Mouse (Mus musculus) WW6 (cell line): ENCODE measurements around the gene Tbc1d10a.

Experiments
- DNase-seq: peaks from one replicate; pipeline ENCODE4 v3.0.0-alpha.2; 2013; ENCODE audit warnings: low read depth, low spot score

Tbc1d10a gene

GRCm38 (mm10) chr11:4215061-4215460 is 28.5 kb downstream of the Tbc1d10a start:
- DNase-seq, result no peak

DNA sequence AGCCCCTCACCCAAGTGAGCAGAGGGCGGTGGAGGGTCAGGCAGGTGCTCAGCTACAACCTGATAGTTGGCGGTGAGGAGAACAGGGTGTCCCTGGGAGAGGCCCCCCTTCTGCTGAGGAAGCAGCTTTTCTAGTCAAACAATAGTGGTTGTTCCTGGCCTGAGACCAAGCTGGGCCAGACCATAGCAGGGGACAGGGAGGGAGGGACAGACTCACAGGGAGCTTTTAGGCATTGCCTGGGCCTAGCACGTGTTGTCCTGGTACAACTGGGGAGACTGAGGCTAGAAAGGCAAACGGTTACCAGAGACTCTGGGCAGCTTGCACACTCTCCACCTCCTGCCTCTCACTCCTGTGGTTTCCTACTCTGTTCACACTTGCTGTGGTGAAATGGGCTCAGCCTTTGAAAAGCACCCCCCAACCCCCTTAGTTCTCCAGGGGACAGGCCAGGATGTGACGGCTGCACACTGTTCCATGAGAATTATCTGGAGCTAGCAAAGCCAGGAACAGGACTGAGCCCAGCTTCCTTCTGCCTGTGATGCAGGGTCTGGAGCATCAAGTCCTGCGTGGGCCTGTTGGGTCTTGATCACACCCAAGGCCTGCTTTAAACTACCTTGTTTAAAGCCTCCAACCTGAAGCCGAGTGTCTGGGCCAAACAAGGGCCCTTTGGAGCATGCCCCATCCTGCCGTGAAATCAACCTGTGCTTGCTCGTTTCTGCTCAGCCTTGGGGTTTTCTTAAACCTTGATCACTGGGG is 29.8 kb downstream of the Tbc1d10a start:
- DNase-seq, result no peak

- peak; percentile 97 for DNase-seq
Observed at GRCm38 (mm10) chr11:4217914-4218629, 31.5 kb downstream of the Tbc1d10a start, which contains the start of gene Castor1. Gene Castor1, plus strand, starts transcription at chr11:4218225.

DNA sequence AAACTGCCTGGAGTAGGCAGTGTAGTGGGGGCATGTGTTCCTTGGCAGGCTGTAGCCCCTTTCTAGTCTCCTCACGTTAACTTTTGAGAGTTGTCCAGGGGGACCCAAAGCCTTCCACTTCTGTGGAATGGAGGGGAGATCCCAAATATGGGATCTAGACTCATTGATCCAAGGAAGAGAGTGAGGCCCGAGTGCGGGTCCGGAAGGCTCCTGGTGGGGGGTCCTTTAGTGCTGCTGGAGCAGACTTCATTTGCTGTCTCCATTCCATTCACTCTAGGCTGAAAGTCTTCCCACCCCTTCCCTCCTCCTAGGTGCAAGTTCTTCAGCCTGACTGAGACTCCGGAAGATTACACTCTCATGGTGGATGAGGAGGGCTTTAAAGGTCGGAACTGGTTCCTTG is 32.0 kb downstream of the Tbc1d10a start:
- no peak for DNase-seq

- no peak for DNase-seq
Observed at GRCm38 (mm10) chr11:4219317-4219751, 32.7 kb downstream of the Tbc1d10a start.

DNA sequence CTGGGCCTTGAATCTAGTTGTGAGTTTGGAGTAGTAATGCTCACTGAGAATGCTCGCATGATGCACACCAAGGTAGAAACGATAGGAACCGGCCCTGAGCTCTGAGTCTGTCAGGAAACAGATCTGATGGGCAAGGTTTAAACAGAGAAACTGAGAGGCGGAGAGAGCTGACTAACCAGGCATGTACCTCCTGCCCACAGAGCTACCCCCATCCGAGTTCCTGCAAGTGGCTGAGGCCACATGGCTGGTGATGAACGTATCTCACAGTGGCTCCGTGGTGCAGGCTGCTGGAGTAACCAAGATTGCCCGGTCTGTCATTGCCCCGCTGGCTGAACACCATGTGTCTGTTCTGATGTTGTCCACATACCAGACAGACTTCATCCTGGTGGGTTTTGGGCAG is 33.3 kb downstream of the Tbc1d10a start:
- no peak for DNase-seq

- DNase-seq, result peak; percentile 66
Observed at GRCm38 (mm10) chr11:4220443-4221400, 34.1 kb downstream of the Tbc1d10a start.

GRCm38 (mm10) chr11:4222046-4222950 is 35.7 kb downstream of the Tbc1d10a start:
- DNase-seq, result no peak

- DNase-seq, result no peak
Observed at GRCm38 (mm10) chr11:4223393-4224188, 37.0 kb downstream of the Tbc1d10a start.

- no peak for DNase-seq
Observed at GRCm38 (mm10) chr11:4224223-4224622, 37.6 kb downstream of the Tbc1d10a start.

- no peak for DNase-seq
Observed at GRCm38 (mm10) chr11:4226569-4227325, 40.2 kb downstream of the Tbc1d10a start.

DNA sequence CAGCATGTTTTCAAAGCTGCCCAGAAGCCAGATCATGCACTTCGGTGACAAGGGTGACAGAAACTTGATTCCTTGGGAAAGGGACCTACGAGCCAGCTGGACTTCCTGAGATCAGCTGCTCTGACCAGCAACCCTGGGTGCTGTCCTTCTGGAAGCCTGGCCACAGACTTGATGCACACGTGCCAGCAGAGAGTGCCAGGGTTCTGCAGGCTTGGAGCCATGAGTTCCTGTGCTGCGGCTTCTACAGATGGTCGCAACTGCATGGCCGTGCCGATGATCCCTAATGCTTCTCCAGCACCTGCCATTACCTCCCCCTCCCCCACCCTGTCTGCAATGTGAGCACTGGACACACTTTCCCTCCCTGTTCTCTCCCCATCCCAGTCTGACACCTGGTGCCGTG is 41.9 kb downstream of the Tbc1d10a start:
- no peak for DNase-seq

- DNase-seq, result no peak
Observed at GRCm38 (mm10) chr11:4229841-4230240, 43.3 kb downstream of the Tbc1d10a start.

DNA sequence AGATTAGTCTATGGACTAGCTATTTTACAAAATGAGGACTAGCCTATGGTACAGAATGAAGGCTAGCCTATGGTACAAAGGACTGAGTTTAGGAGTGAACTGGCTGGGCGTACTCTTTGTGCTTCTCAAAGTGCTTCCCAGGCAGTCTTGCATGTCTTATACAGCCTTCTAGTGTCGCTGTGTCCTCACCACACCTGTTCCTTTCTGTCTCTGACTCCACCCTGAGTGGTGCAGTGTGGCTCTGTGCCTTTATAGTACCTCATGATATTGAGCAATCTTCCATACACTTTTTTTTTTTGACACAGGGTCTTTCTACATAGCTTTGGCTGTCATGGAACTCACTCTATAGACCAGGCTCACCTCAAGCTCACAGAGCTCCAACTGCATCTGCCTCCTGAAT is 44.8 kb downstream of the Tbc1d10a start:
- no peak for DNase-seq

GRCm38 (mm10) chr11:4232644-4233043 is 46.1 kb downstream of the Tbc1d10a start:
- no peak for DNase-seq

GRCm38 (mm10) chr11:4235052-4235655 is 48.6 kb downstream of the Tbc1d10a start:
- DNase-seq, result no peak

- DNase-seq, result no peak
Observed at GRCm38 (mm10) chr11:4235665-4236545, 49.3 kb downstream of the Tbc1d10a start, which contains the start of gene Osm. Gene Osm, plus strand, starts transcription at chr11:4236420.
